Mouse (Mus musculus): Measurements from ENCODE around the gene Sall1. TPM values are rescaled to one million over a fixed set of nuclear protein-coding genes. Genes with fewer than 3 reads are reported as not detected.

The Sall1 gene
- total and polyA plus RNA-seq, 3 experiments, result 0.05 TPM; not detected in 2

DNA sequence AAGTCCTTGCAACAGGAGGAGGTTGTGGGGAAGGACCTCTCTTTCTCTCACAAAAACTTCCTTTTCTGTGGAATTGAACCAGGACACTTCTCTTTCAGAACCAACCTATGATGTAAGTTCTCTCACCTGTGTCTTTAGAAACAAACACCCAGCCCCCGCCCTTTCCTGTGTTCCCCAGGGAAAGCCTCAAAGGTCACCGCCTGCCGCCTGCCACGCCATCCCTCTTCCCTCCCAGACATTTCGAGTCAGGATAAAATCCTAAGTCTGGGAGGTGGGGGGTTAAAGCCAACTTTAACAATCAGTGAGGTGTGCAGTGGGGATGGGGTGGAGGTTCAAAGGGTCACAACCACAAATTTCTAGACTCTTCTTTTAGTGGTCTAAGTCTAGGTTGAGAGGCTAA, 52.8 kb downstream of the Sall1 start:
- Histone ChIP-seq H3K4me1 (ENCODE audit: insufficient read depth, low read depth, low read length) (no peaks in the 10 kb centered on the region), H3K36me3 (replicated peaks) (no peaks in the 10 kb centered on the region), H3K27me3 (ENCODE audit: insufficient read depth, low read length) (no peaks in the 10 kb centered on the region), H3K4me3 (ENCODE audit: low read depth, low read length) (no peak overlapping the region), H3K9me3 (replicated peaks) (peaks cover 73% of the 10 kb centered on the region)
- no peak for DNase-seq (ENCODE audit: low spot score)
- no peak for TF ChIP-seq CTCF (IDR thresholded peaks at IDR 0.05; ENCODE audit: low read depth, low read length)
- TF ChIP-seq GATA2 (IDR thresholded peaks at IDR 0.05; ENCODE audit: borderline replicate concordance, low read depth, low read length), result no peak
- no peak for TF ChIP-seq GATA1 (IDR thresholded peaks at IDR 0.05; ENCODE audit: borderline replicate concordance, low read length)
- ATAC-seq (ENCODE audit: extremely low read depth, insufficient number of reproducible peaks, low FRiP score, poor library complexity, severe bottlenecking), result no peak

DNA sequence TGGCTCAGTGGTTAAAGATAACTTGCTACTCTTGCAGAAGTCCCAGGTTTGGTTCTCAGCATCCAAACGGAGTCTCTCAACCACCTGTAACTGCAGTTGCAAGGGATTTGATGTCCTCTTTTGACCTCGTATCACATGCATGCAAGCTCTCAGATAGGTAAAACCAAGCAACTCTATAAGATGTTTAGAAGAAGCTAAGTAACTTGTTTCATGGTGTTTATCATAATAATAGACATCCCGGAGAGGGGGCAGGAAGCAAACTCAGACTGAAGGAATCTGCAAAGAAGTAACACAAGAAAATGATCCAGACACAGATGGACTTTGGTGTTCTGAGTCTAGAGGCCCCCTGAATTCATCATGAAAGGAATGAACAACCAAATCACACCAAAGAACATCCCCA, 55.0 kb downstream of the Sall1 start:
- Histone ChIP-seq H3K4me3 (ENCODE audit: low read depth, low read length) (no peak overlapping the region), H3K36me3 (replicated peaks) (no peaks in the 10 kb centered on the region), H3K27me3 (ENCODE audit: insufficient read depth, low read length) (no peaks in the 10 kb centered on the region), H3K4me1 (ENCODE audit: insufficient read depth, low read depth, low read length) (no peaks in the 10 kb centered on the region), H3K9me3 (replicated peaks) (peaks cover 69% of the 10 kb centered on the region)
- ATAC-seq (ENCODE audit: extremely low read depth, insufficient number of reproducible peaks, low FRiP score, poor library complexity, severe bottlenecking) (no peak), DNase-seq (ENCODE audit: low spot score) (no peak)
- TF ChIP-seq CTCF (IDR thresholded peaks at IDR 0.05; ENCODE audit: low read depth, low read length), result no peak
- TF ChIP-seq POLR2AphosphoS5 (IDR thresholded peaks at IDR 0.05; ENCODE audit: insufficient replicate concordance, low read depth, low read length), result no peak
- no peak for TF ChIP-seq GATA1 (IDR thresholded peaks at IDR 0.05; ENCODE audit: borderline replicate concordance, low read length)
- no peak for TF ChIP-seq GATA2 (IDR thresholded peaks at IDR 0.05; ENCODE audit: borderline replicate concordance, low read depth, low read length)
- no peak for TF ChIP-seq TAL1 (conservative IDR thresholded peaks at IDR 0.05; ENCODE audit: low read depth, low read length)

DNA sequence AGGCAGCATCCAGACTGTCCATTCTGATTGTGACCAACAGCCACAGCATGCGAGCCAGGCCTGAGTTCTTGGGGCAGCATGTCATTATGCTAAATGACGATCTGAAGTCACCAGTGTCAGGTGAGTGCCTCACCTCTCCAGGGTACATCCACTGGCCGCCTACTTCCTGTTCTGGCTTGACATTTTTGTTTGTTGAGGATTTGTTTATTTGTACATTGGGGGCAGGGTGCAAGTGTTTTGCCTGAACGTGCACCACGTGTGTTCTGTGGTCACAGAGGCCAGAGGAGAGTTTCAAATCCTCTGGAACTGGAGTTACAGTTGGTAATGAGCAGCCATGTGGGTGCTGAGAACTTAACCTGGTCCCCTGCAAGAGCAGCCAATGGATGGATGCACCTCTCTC, 60.5 kb downstream of the Sall1 start:
- H3K4me1 ChIP-seq (ENCODE audit: insufficient read depth, low read depth, low read length), result no peaks in the 10 kb centered on the region
- TF ChIP-seq GATA1 (IDR thresholded peaks at IDR 0.05; ENCODE audit: borderline replicate concordance, low read length) (no peak), GATA2 (IDR thresholded peaks at IDR 0.05; ENCODE audit: borderline replicate concordance, low read depth, low read length) (no peak), POLR2AphosphoS5 (IDR thresholded peaks at IDR 0.05; ENCODE audit: insufficient replicate concordance, low read depth, low read length) (no peak), TAL1 (conservative IDR thresholded peaks at IDR 0.05; ENCODE audit: low read depth, low read length) (no peak), CTCF (IDR thresholded peaks at IDR 0.05; ENCODE audit: low read depth, low read length) (no peak)
- H3K9me3 ChIP-seq (replicated peaks), result peaks cover 72% of the 10 kb centered on the region
- DNase-seq (ENCODE audit: low spot score), result no peak
- H3K27me3 ChIP-seq (ENCODE audit: insufficient read depth, low read length), result no peaks in the 10 kb centered on the region
- no peak for ATAC-seq (ENCODE audit: extremely low read depth, insufficient number of reproducible peaks, low FRiP score, poor library complexity, severe bottlenecking)
- H3K36me3 ChIP-seq (replicated peaks), result no peaks in the 10 kb centered on the region
- no peak overlapping the region for H3K4me3 ChIP-seq (ENCODE audit: low read depth, low read length)
